Mouse (Mus musculus): ENCODE data around the gene Gga1.

DNA sequence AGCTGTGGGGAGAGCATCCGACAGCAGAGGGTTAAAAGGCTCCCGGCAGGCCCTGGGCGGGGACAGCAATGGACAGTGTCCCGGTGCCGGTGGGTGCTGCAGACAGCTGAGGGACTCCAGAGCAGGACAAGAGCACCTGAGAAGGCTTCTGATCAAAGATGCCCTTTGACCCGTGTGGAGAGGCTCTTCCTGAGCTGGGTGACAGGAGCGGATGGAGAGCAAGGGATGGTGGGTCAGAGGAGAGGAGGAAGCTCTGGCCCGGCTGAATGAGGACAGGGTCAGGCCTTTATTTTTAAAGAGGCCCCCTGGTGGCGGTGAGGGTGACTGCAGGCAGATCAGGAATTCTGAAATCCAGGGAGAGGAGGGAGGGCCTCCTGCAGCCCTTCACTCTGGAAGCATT is 65.7 kb downstream of the Gga1 start:
- TF ChIP-seq GATA1 (IDR thresholded peaks at IDR 0.05; ENCODE audit: low read length) (no peak), TAL1 (IDR thresholded peaks at IDR 0.05; ENCODE audit: low read length) (no peak)
